8 mouse cellular contexts compared by ENCODE assay signal in genomic region chr7:80402651-80403321, GRCm38 (mm10). TPM values are rescaled to one million over a fixed set of nuclear protein-coding genes. Genes with fewer than 3 reads are reported as not detected.
DNase-seq lines count a peak whose midpoint lies in the region; ATAC-seq lines count a peak whose summit lies in the region.

No protein-coding gene starts in this region.

- DNase-seq in urinary bladder, adult 18-20 months (ENCODE audit: low spot score in 2 of 2): peak; percentile 49 to 57
- no peak for DNase-seq in urinary bladder, adult 2 months (ENCODE audit: low spot score)
- peak; percentile 62 to 82 for DNase-seq in cerebellum, postnatal 36 days
- peak; percentile 54 to 65 for DNase-seq in gastrocnemius, postnatal 36 days
- peak; percentile 68 to 69 for DNase-seq in lung, adult 18-20 months
- peak; percentile 61 for DNase-seq in testis, postnatal 14 days (ENCODE audit: low spot score)

- ATAC-seq in intestine, embryonic 16.5 days: peak; percentile 77
- peak; percentile 76 for ATAC-seq in neural tube, embryonic 14.5 days (ENCODE audit: low read depth)

- 1% methylated on average over 57 of the region's 92 CpGs for WGBS in intestine, embryonic 16.5 days
- under 1% methylated on average over 50 of the region's 92 CpGs for WGBS in neural tube, embryonic 14.5 days

- peak overlapping the region; percentile 89 for H3K27ac ChIP-seq in intestine, embryonic 16.5 days (ENCODE audit: low read length)
- peak overlapping the region; percentile 72 for H3K27ac ChIP-seq in neural tube, embryonic 14.5 days (ENCODE audit: low read depth, low read length)

- intact Hi-C loops in gastrocnemius, postnatal 36 days (cut with DNase I): loop anchor here (5.0 kb wide), 1 partner anchor 45 kb away; no protein-coding TSS in a partner anchor

- peak overlapping the region; percentile 94 for H3K9ac ChIP-seq in intestine, embryonic 16.5 days (ENCODE audit: low read depth, low read length)
- peak overlapping the region; percentile 93 for H3K9ac ChIP-seq in neural tube, embryonic 14.5 days (replicated peaks; ENCODE audit: low read depth, low read length)

- H3K9me3 ChIP-seq in intestine, embryonic 16.5 days (ENCODE audit: control insufficient read depth, low read length): no peaks in the 10 kb centered on the region
- H3K9me3 ChIP-seq in neural tube, embryonic 14.5 days (ENCODE audit: control insufficient read depth, low read length): no peaks in the 10 kb centered on the region

- peaks cover 33% of the 10 kb centered on the region for H3K4me1 ChIP-seq in intestine, embryonic 16.5 days (ENCODE audit: control insufficient read depth, insufficient read depth, low read length)
- peaks cover 18% of the 10 kb centered on the region for H3K4me1 ChIP-seq in neural tube, embryonic 14.5 days (ENCODE audit: control insufficient read depth, insufficient read depth, low read length)

- H3K4me3 ChIP-seq in intestine, embryonic 16.5 days (ENCODE audit: low read length): peak overlapping the region; percentile 85
- H3K4me3 ChIP-seq in neural tube, embryonic 14.5 days (ENCODE audit: low read depth, low read length): peak overlapping the region; percentile 82

- H3K36me3 ChIP-seq in intestine, embryonic 16.5 days (ENCODE audit: control insufficient read depth, insufficient read depth, low read length): no peaks in the 10 kb centered on the region
- 0 out of 2 replicates have a peak, but pooled peaks cover 1% of the 10 kb centered on the region for H3K36me3 ChIP-seq in neural tube, embryonic 14.5 days (ENCODE audit: control insufficient read depth, insufficient read depth, low read length)

- H3K27me3 ChIP-seq in intestine, embryonic 16.5 days (replicated peaks; ENCODE audit: control insufficient read depth, insufficient read depth, low read length): no peaks in the 10 kb centered on the region
- no peaks in the 10 kb centered on the region; the same call in 1 of the 2 replicates for H3K27me3 ChIP-seq in neural tube, embryonic 14.5 days (ENCODE audit: control insufficient read depth, insufficient read depth, low read length)

- peak overlapping the region; percentile 85 for H3K4me2 ChIP-seq in intestine, embryonic 16.5 days (ENCODE audit: low read depth, low read length)
- peak overlapping the region; percentile 92 for H3K4me2 ChIP-seq in neural tube, embryonic 14.5 days (ENCODE audit: low read depth, low read length)

RNA-seq across cellular contexts. Expression of gene Furin, which starts 2.5 kb away (rescaled TPM):
- polyA plus RNA-seq in urinary bladder, adult 2 months (2012; rRNA removed): 25.3 and 40.7 TPM in 2 replicates
- 10 to 100 TPM; 40.7 to 48.6 TPM for total RNA-seq in gastrocnemius, postnatal 36 days (2021)
- 7.8 and 9.7 TPM in 2 replicates for polyA plus RNA-seq in intestine, embryonic 16.5 days (2015; fragmentation: Nextera tagmentation; extraction: Ambion mirVana)
- polyA plus RNA-seq in neural tube, embryonic 14.5 days (2014; fragmentation: Nextera tagmentation; extraction: Ambion mirVana): 5.3 TPM in 2 replicates

RNA-seq across cellular contexts. Expression of gene Fes, which starts 15.0 kb away (rescaled TPM):
- polyA plus RNA-seq in urinary bladder, adult 2 months (2012; rRNA removed): 22.6 and 24.0 TPM in 2 replicates
- 1 to 10 TPM; 3.5 to 5.2 TPM for total RNA-seq in gastrocnemius, postnatal 36 days (2021)
- polyA plus RNA-seq in intestine, embryonic 16.5 days (2015; fragmentation: Nextera tagmentation; extraction: Ambion mirVana): 10.9 and 11.6 TPM in 2 replicates
- polyA plus RNA-seq in neural tube, embryonic 14.5 days (2014; fragmentation: Nextera tagmentation; extraction: Ambion mirVana): 2.2 and 6.0 TPM in 2 replicates

RNA-seq across cellular contexts. Expression of gene Man2a2, which starts 31.6 kb away (rescaled TPM):
- polyA plus RNA-seq in urinary bladder, adult 2 months (2012; rRNA removed): 37.1 and 49.6 TPM in 2 replicates
- 100 to 1,000 TPM; 139 to 157 TPM for total RNA-seq in gastrocnemius, postnatal 36 days (2021)
- 8.0 and 10.0 TPM in 2 replicates for polyA plus RNA-seq in intestine, embryonic 16.5 days (2015; fragmentation: Nextera tagmentation; extraction: Ambion mirVana)
- 22.9 and 23.6 TPM in 2 replicates for polyA plus RNA-seq in neural tube, embryonic 14.5 days (2014; fragmentation: Nextera tagmentation; extraction: Ambion mirVana)

RNA-seq across cellular contexts. Expression of gene Hddc3, which starts 59.9 kb away (rescaled TPM):
- polyA plus RNA-seq in urinary bladder, adult 2 months (2012; rRNA removed): 33.3 and 40.9 TPM in 2 replicates
- total RNA-seq in gastrocnemius, postnatal 36 days (2021): 10 to 100 TPM; 17.6 to 21.1 TPM
- 15.1 and 18.7 TPM in 2 replicates for polyA plus RNA-seq in intestine, embryonic 16.5 days (2015; fragmentation: Nextera tagmentation; extraction: Ambion mirVana)
- 21.5 and 25.8 TPM in 2 replicates for polyA plus RNA-seq in neural tube, embryonic 14.5 days (2014; fragmentation: Nextera tagmentation; extraction: Ambion mirVana)
